ENCODE assay signal across 8 mouse cellular contexts in the genomic region with DNA sequence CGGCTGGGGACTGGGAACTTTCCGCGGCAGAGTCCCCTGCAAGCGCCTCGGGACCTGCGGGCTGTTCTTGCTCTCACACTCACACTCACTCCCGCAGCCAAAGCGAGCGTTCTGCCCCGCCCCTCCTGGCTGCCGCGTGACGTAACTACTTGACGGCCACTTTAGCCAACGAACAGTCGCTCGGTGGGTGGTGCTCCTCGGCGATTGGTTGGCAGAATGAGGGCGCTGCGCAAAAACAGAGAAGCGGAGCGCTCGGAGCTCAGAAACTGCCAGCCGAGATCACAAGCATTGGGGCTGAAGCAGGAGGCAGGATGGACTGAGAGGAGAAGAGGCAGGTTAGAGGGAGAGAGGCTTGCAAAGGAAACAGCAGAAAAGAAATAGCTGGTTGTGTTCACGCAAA. TPM values are rescaled to one million over a fixed set of nuclear protein-coding genes. Genes with fewer than 3 reads are reported as not detected.
DNase-seq lines count a peak whose midpoint lies in the region; ATAC-seq and TF ChIP-seq lines count a peak whose summit lies in the region.

TSS of gene Pcdh10 (plus strand) at position 254 of the 400 bp plus-strand sequence.

- DNase-seq in thymus, postnatal 14 days = peak; percentile 22
- no peak for DNase-seq in thymus, adult 2 months
- DNase-seq in forebrain, embryonic 10.5 days (ENCODE audit: extremely low spot score, low spot score) = peak; percentile 96
- DNase-seq in limb, embryonic 14.5 days (ENCODE audit: low spot score) = peak; percentile 96
- peak; percentile 97 for DNase-seq in telencephalon, adult 2 months (ENCODE audit: low read depth, low spot score)

- ATAC-seq in heart, embryonic 13.5 days (ENCODE audit: extremely low read depth, insufficient number of reproducible peaks, low FRiP score, low TSS enrichment) = peak; percentile 55; the same call in 1 of the 2 replicates
- peak; percentile 93 for ATAC-seq in kidney, embryonic 16.5 days (ENCODE audit: low FRiP score, low TSS enrichment)
- ATAC-seq in limb, embryonic 14.5 days (ENCODE audit: low FRiP score, low read depth) = peak; percentile 89
- ATAC-seq in midbrain, embryonic 15.5 days (replicated peaks) = peak; percentile 88

- peak within 1 kb of the TSS; percentile 77 for H3K9ac ChIP-seq in heart, embryonic 13.5 days
- peak within 1 kb of the TSS; percentile 43 for H3K9ac ChIP-seq in kidney, embryonic 16.5 days (replicated peaks; ENCODE audit: low read length)
- peak within 1 kb of the TSS; percentile 68 for H3K9ac ChIP-seq in limb, embryonic 14.5 days (ENCODE audit: low read depth, low read length, severe bottlenecking)
- peak within 1 kb of the TSS; percentile 78 for H3K9ac ChIP-seq in midbrain, embryonic 15.5 days

- H3K36me3 ChIP-seq in thymus, adult 2 months (ENCODE audit: control insufficient read depth, insufficient read depth, low read length) = no peaks in the 10 kb centered on the region
- no peaks in the 10 kb centered on the region for H3K36me3 ChIP-seq in forebrain, embryonic 10.5 days (replicated peaks)
- no peaks in the 10 kb centered on the region for H3K36me3 ChIP-seq in heart, embryonic 13.5 days
- H3K36me3 ChIP-seq in kidney, embryonic 16.5 days (ENCODE audit: insufficient read depth, low read length) = no peaks in the 10 kb centered on the region
- no peaks in the 10 kb centered on the region for H3K36me3 ChIP-seq in limb, embryonic 14.5 days (ENCODE audit: control insufficient read depth, insufficient read depth, low read length)
- no peaks in the 10 kb centered on the region for H3K36me3 ChIP-seq in midbrain, embryonic 15.5 days (replicated peaks)

- TF ChIP-seq CTCF in thymus, adult 2 months (IDR thresholded peaks at IDR 0.05; ENCODE audit: borderline replicate concordance, control insufficient read depth, extremely low read depth, insufficient read depth, low read length, poor library complexity) = no peak

- H3K9me3 ChIP-seq in forebrain, embryonic 10.5 days = no peaks in the 10 kb centered on the region
- no peaks in the 10 kb centered on the region for H3K9me3 ChIP-seq in heart, embryonic 13.5 days
- H3K9me3 ChIP-seq in kidney, embryonic 16.5 days (ENCODE audit: low read length) = no peaks in the 10 kb centered on the region
- H3K9me3 ChIP-seq in limb, embryonic 14.5 days (ENCODE audit: control insufficient read depth, low read length) = no peaks in the 10 kb centered on the region
- H3K9me3 ChIP-seq in midbrain, embryonic 15.5 days = no peaks in the 10 kb centered on the region

- H3K27ac ChIP-seq in thymus, adult 2 months (ENCODE audit: control insufficient read depth, insufficient read depth, low read length) = no peak within 1 kb of the TSS
- peak within 1 kb of the TSS; percentile 89 for H3K27ac ChIP-seq in forebrain, embryonic 10.5 days
- H3K27ac ChIP-seq in heart, embryonic 13.5 days (replicated peaks) = no peak within 1 kb of the TSS
- H3K27ac ChIP-seq in kidney, embryonic 16.5 days (ENCODE audit: low read length) = no peak within 1 kb of the TSS
- peak within 1 kb of the TSS; percentile 82 for H3K27ac ChIP-seq in limb, embryonic 14.5 days (replicated peaks; ENCODE audit: low read depth, low read length)
- peak within 1 kb of the TSS; percentile 90 for H3K27ac ChIP-seq in midbrain, embryonic 15.5 days

- H3K4me1 ChIP-seq in thymus, adult 2 months (replicated peaks; ENCODE audit: control insufficient read depth, insufficient read depth, low read length) = no peaks in the 10 kb centered on the region; the same call in 1 of the 2 replicates
- peaks cover 41% of the 10 kb centered on the region for H3K4me1 ChIP-seq in forebrain, embryonic 10.5 days
- peaks cover 40% of the 10 kb centered on the region for H3K4me1 ChIP-seq in heart, embryonic 13.5 days
- peaks cover 45% of the 10 kb centered on the region for H3K4me1 ChIP-seq in kidney, embryonic 16.5 days (ENCODE audit: insufficient read depth, low read length)
- H3K4me1 ChIP-seq in limb, embryonic 14.5 days (ENCODE audit: control insufficient read depth, insufficient read depth, low read length) = peaks cover 10% of the 10 kb centered on the region; the same call in 1 of the 2 replicates
- peaks cover 10% of the 10 kb centered on the region; the same call in 1 of the 2 replicates for H3K4me1 ChIP-seq in midbrain, embryonic 15.5 days

- H3K4me3 ChIP-seq in thymus, adult 2 months (ENCODE audit: control insufficient read depth, insufficient read depth, low read length) = no peak within 1 kb of the TSS
- peak within 1 kb of the TSS; percentile 68 for H3K4me3 ChIP-seq in forebrain, embryonic 10.5 days
- H3K4me3 ChIP-seq in heart, embryonic 13.5 days = peak within 1 kb of the TSS; percentile 69
- peak within 1 kb of the TSS; percentile 54 for H3K4me3 ChIP-seq in kidney, embryonic 16.5 days (ENCODE audit: low read length)
- peak within 1 kb of the TSS; percentile 70 for H3K4me3 ChIP-seq in limb, embryonic 14.5 days (replicated peaks; ENCODE audit: low read length)
- H3K4me3 ChIP-seq in midbrain, embryonic 15.5 days = peak within 1 kb of the TSS; percentile 65

- 1% methylated on average over 26 of the region's 26 CpGs for WGBS in thymus, adult 2 months
- WGBS in forebrain, embryonic 10.5 days = under 1% methylated on average over 26 of the region's 26 CpGs
- under 1% methylated on average over 26 of the region's 26 CpGs for WGBS in heart, embryonic 13.5 days
- under 1% methylated on average over 26 of the region's 26 CpGs for WGBS in kidney, embryonic 16.5 days
- WGBS in limb, embryonic 14.5 days = under 1% methylated on average over 26 of the region's 26 CpGs
- WGBS in midbrain, embryonic 15.5 days = under 1% methylated on average over 26 of the region's 26 CpGs

- no peak for TF ChIP-seq POLR2A in thymus, adult 2 months (IDR thresholded peaks at IDR 0.05; ENCODE audit: control insufficient read depth, extremely low read depth, insufficient read depth, low read length, poor library complexity)
- TF ChIP-seq POLR2A in limb, embryonic 14.5 days (IDR thresholded peaks at IDR 0.05; ENCODE audit: borderline replicate concordance, extremely low read depth, insufficient read depth, insufficient read length) = peak; percentile 90; the same call in 1 of the 2 replicates

- peak within 1 kb of the TSS; percentile 100 for H3K4me2 ChIP-seq in heart, embryonic 13.5 days
- H3K4me2 ChIP-seq in kidney, embryonic 16.5 days (replicated peaks; ENCODE audit: low read depth, low read length) = peak within 1 kb of the TSS; percentile 94
- peak within 1 kb of the TSS; percentile 97 for H3K4me2 ChIP-seq in limb, embryonic 14.5 days (replicated peaks; ENCODE audit: low read depth, low read length, severe bottlenecking)
- H3K4me2 ChIP-seq in midbrain, embryonic 15.5 days = peak within 1 kb of the TSS; percentile 94

- no peaks in the 10 kb centered on the region; the same call in 1 of the 2 replicates for H3K27me3 ChIP-seq in thymus, adult 2 months (ENCODE audit: control insufficient read depth, insufficient read depth, low read length)
- H3K27me3 ChIP-seq in forebrain, embryonic 10.5 days (ENCODE audit: poor library complexity, severe bottlenecking) = peaks cover 53% of the 10 kb centered on the region
- peaks cover 63% of the 10 kb centered on the region for H3K27me3 ChIP-seq in heart, embryonic 13.5 days (replicated peaks)
- peaks cover 66% of the 10 kb centered on the region for H3K27me3 ChIP-seq in kidney, embryonic 16.5 days (ENCODE audit: insufficient read depth, low read length)
- peaks cover 16% of the 10 kb centered on the region for H3K27me3 ChIP-seq in limb, embryonic 14.5 days (ENCODE audit: control insufficient read depth, insufficient read depth, low read length)
- no peaks in the 10 kb centered on the region for H3K27me3 ChIP-seq in midbrain, embryonic 15.5 days (replicated peaks)

RNA-seq across cellular contexts. Expression of gene Pcdh10, which starts in this region (rescaled TPM):
- polyA plus RNA-seq in thymus, adult 2 months (2012; rRNA removed) = 0.17 and 0.23 TPM in 2 replicates
- polyA plus RNA-seq in forebrain, embryonic 10.5 days (2016; fragmentation: Nextera tagmentation; extraction: Ambion mirVana) = 2.1 and 2.2 TPM in 2 replicates
- 0.11 and 0.19 TPM in 2 replicates for polyA plus RNA-seq in heart, embryonic 13.5 days (2015; fragmentation: Nextera tagmentation; extraction: Ambion mirVana)
- 0.21 and 0.46 TPM in 2 replicates for polyA plus RNA-seq in kidney, embryonic 16.5 days (2015; fragmentation: Nextera tagmentation; extraction: Ambion mirVana)
- 28.1 and 36.5 TPM in 2 replicates for polyA plus RNA-seq in limb, embryonic 14.5 days (2012; rRNA removed)
- 8.9 and 10.4 TPM in 2 replicates for polyA plus RNA-seq in limb, embryonic 14.5 days (2014; fragmentation: Nextera tagmentation; extraction: Ambion mirVana)
- 23.5 and 24.4 TPM in 2 replicates for polyA plus RNA-seq in midbrain, embryonic 15.5 days (2015; fragmentation: Nextera tagmentation; extraction: Ambion mirVana)

Comparison
In these comparisons a context has a peak if more than half of its experiments do, and no peak if none do; other contexts are left out.
1. Peak in ATAC-seq, H3K4me3 ChIP-seq, H3K9ac ChIP-seq and H3K4me2 ChIP-seq in heart, embryonic 13.5 days; RNA of the gene not detected or under 1 TPM.
2. Peak in ATAC-seq, H3K4me3 ChIP-seq, H3K9ac ChIP-seq and H3K4me2 ChIP-seq in kidney, embryonic 16.5 days; RNA of the gene not detected or under 1 TPM.
3. H3K27ac ChIP-seq: peak in forebrain, embryonic 10.5 days (single experiment), limb, embryonic 14.5 days (single experiment) and midbrain, embryonic 15.5 days (single experiment); none in thymus, adult 2 months (single experiment), heart, embryonic 13.5 days (single experiment) and kidney, embryonic 16.5 days (single experiment).
4. Peak in every context shown above with its lines, with median percentiles within 50 percentile points of each other: ATAC-seq, H3K4me2 ChIP-seq and H3K9ac ChIP-seq.